27 mouse cellular contexts compared by ENCODE assay signal in genomic region chr15:93255295-93255694, GRCm38 (mm10). TPM values are rescaled to one million over a fixed set of nuclear protein-coding genes. Genes with fewer than 3 reads are reported as not detected.
DNase-seq lines count a peak whose midpoint lies in the region; ATAC-seq lines count a peak whose summit lies in the region.
"Had no signal": no experiment of that assay in that cellular context is flagged by ENCODE, and none has a peak within 500 bp of the region (broad histone marks: within the 10 kb centered on the region; RNA-seq: fewer than 3 reads in every experiment).

No protein-coding gene starts in this region.

- WGBS in embryonic facial prominence, embryonic 11.5 days: 28% methylated on average over 10 of the region's 10 CpGs

- H3K27me3 ChIP-seq in embryonic facial prominence, embryonic 11.5 days (ENCODE audit: control insufficient read depth, insufficient read depth, low read length): no peaks in the 10 kb centered on the region
- H3K27me3 ChIP-seq: embryonic facial prominence, embryonic 13.5 days; heart, embryonic 12.5 days; intestine, embryonic 15.5 days; limb, embryonic 13.5 days; liver, embryonic 12.5 days; midbrain, embryonic 12.5 days; neural tube, embryonic 13.5 days had no signal

- H3K36me3 ChIP-seq in embryonic facial prominence, embryonic 11.5 days (replicated peaks; ENCODE audit: control insufficient read depth, insufficient read depth, low read depth, low read length): no peaks in the 10 kb centered on the region

- H3K4me1 ChIP-seq in embryonic facial prominence, embryonic 11.5 days (ENCODE audit: control insufficient read depth, insufficient read depth, low read length): no peaks in the 10 kb centered on the region
- H3K4me1 ChIP-seq: intestine, embryonic 15.5 days; midbrain, embryonic 12.5 days had no signal

- no peak overlapping the region for H3K9ac ChIP-seq in embryonic facial prominence, embryonic 11.5 days (replicated peaks; ENCODE audit: low read length)
- H3K9ac ChIP-seq: embryonic facial prominence, embryonic 13.5 days; heart, embryonic 12.5 days; intestine, embryonic 15.5 days; limb, embryonic 13.5 days; liver, embryonic 12.5 days; liver, postnatal 0 days; midbrain, embryonic 12.5 days; neural tube, embryonic 13.5 days had no signal

- ATAC-seq in embryonic facial prominence, embryonic 11.5 days (replicated peaks; ENCODE audit: insufficient number of reproducible peaks, low FRiP score, low TSS enrichment, low read depth): no peak
- ATAC-seq: forebrain, embryonic 16.5 days; hindbrain, embryonic 16.5 days; intestine, embryonic 15.5 days; liver, embryonic 12.5 days; liver, postnatal 0 days had no signal

- no peaks in the 10 kb centered on the region for H3K9me3 ChIP-seq in embryonic facial prominence, embryonic 11.5 days (replicated peaks; ENCODE audit: control insufficient read depth, low read length)
- H3K9me3 ChIP-seq: embryonic facial prominence, embryonic 13.5 days; forebrain, embryonic 10.5 days; heart, embryonic 12.5 days; intestine, embryonic 15.5 days; limb, embryonic 13.5 days; liver, embryonic 12.5 days; midbrain, embryonic 12.5 days; neural tube, embryonic 13.5 days had no signal

- no peak overlapping the region for H3K4me3 ChIP-seq in embryonic facial prominence, embryonic 11.5 days (ENCODE audit: low read depth, low read length)
- H3K4me3 ChIP-seq: embryonic facial prominence, embryonic 13.5 days; forebrain, embryonic 10.5 days; heart, adult 2 months; heart, embryonic 12.5 days; intestine, embryonic 15.5 days; limb, embryonic 13.5 days; liver, embryonic 12.5 days; midbrain, embryonic 12.5 days; neural tube, embryonic 13.5 days had no signal

- H3K4me2 ChIP-seq in embryonic facial prominence, embryonic 11.5 days (ENCODE audit: low read depth, low read length): no peak overlapping the region
- H3K4me2 ChIP-seq: embryonic facial prominence, embryonic 13.5 days; heart, embryonic 12.5 days; intestine, embryonic 15.5 days; limb, embryonic 13.5 days; liver, embryonic 12.5 days; midbrain, embryonic 12.5 days; neural tube, embryonic 13.5 days had no signal

- peak; percentile 30 for DNase-seq in kidney, adult 11 months
- DNase-seq in kidney, postnatal 10 days: no peak
- DNase-seq in ES-CJ7 (ENCODE audit: low read depth, low spot score): peak; percentile 50
- peak; percentile 40 for DNase-seq in embryo, embryonic 10 days (ENCODE audit: low spot score)
- DNase-seq in embryonic facial prominence, embryonic 11.5 days (ENCODE audit: low spot score): peak; percentile 57
- no peak for DNase-seq in cerebellum, adult 9-10 months
- no peak for DNase-seq in adrenal gland, postnatal 14 days
- DNase-seq in layer of hippocampus, adult 9-11 months: no peak
- DNase-seq: adrenal gland, adult 8-10 months; cerebellum, adult 8-10 months; heart, adult 2 months; liver, postnatal 0 days; lung, postnatal 36 days; right cerebral cortex, postnatal 4 days; thymus, adult 18-20 months; thymus, postnatal 25 days had no signal

- no peak overlapping the region for H3K27ac ChIP-seq in embryonic facial prominence, embryonic 11.5 days (replicated peaks; ENCODE audit: low read depth, low read length)
- H3K27ac ChIP-seq: embryonic facial prominence, embryonic 13.5 days; forebrain, embryonic 10.5 days; heart, adult 2 months; intestine, embryonic 15.5 days; limb, embryonic 13.5 days; liver, embryonic 12.5 days; midbrain, embryonic 12.5 days; neural tube, embryonic 13.5 days; stomach, postnatal 0 days had no signal

RNA-seq across cellular contexts. Expression of gene Gxylt1, which starts 19.7 kb away (rescaled TPM):
- polyA plus RNA-seq in embryonic facial prominence, embryonic 11.5 days (2014; fragmentation: Nextera tagmentation; extraction: Ambion mirVana): 21.1 and 22.3 TPM in 2 replicates
- total RNA-seq in adrenal gland, postnatal 14 days (2021): 33.7 and 36.4 TPM in 2 replicates

Comparison
In these comparisons a context has a peak if more than half of its experiments do, and no peak if none do; other contexts are left out.
1. DNase-seq: peak in kidney, adult 11 months (single experiment), ES-CJ7 (single experiment), embryo, embryonic 10 days (single experiment) and embryonic facial prominence, embryonic 11.5 days (single experiment); none in kidney, postnatal 10 days (single experiment), cerebellum, adult 9-10 months (single experiment), adrenal gland, postnatal 14 days (single experiment) and layer of hippocampus, adult 9-11 months (single experiment).